Mouse (Mus musculus) embryonic facial prominence, embryonic 13.5 days (tissue): ENCODE results near the gene Fat4. TPM values are rescaled to one million over a fixed set of nuclear protein-coding genes. Genes with fewer than 3 reads are reported as not detected.

Source experiments
- ATAC-seq: fragments of 200-750 bp; cut with Nextera tagmentation; 2 replicates; pipeline ENCODE4 v1.8.0; 2017; ENCODE audit warnings: low read depth; ENCODE audit not compliant: insufficient number of reproducible peaks, insufficient read depth, low FRiP score, low TSS enrichment
- H3K27ac ChIP-seq: fragments of 300-500 bp; sonication (generic); 2 replicates; pipeline ENCODE4 v1.5.1; 2015; ENCODE audit warnings: moderate library complexity, mild to moderate bottlenecking, inconsistent platforms
- H3K27me3 ChIP-seq: fragments of 300-500 bp; sonication (generic); 2 replicates; pipeline ENCODE4 v1.6.1; 2015; ENCODE audit warnings: mild to moderate bottlenecking, inconsistent platforms
- H3K36me3 ChIP-seq: fragments of 300-500 bp; sonication (generic); 2 replicates; pipeline ENCODE4 v1.6.1; 2015; ENCODE audit warnings: mild to moderate bottlenecking, inconsistent platforms
- H3K4me1 ChIP-seq: fragments of 300-500 bp; sonication (generic); 2 replicates; pipeline ENCODE4 v1.6.1; 2015; ENCODE audit warnings: inconsistent platforms
- H3K4me2 ChIP-seq: fragments of 300-500 bp; sonication (generic); 2 replicates; pipeline ENCODE4 v1.6.1; 2015; ENCODE audit warnings: moderate library complexity, mild to moderate bottlenecking, inconsistent platforms
- H3K4me3 ChIP-seq: fragments of 300-500 bp; sonication (generic); 2 replicates; pipeline ENCODE4 v1.5.1; 2015; ENCODE audit warnings: mild to moderate bottlenecking, inconsistent platforms
- H3K9ac ChIP-seq: fragments of 300-500 bp; sonication (generic); 2 replicates; pipeline ENCODE4 v1.6.1; 2015; ENCODE audit warnings: mild to moderate bottlenecking, inconsistent platforms
- H3K9me3 ChIP-seq: fragments of 300-500 bp; sonication (generic); 2 replicates; pipeline ENCODE4 v1.6.1; 2016; ENCODE audit warnings: inconsistent platforms
- WGBS: fragments of 180-500 bp; shearing (Covaris S2); methylation state at CpG from one replicate; pipeline ENCODE4 v1.1.7; 2015; ENCODE audit warnings: mixed read lengths; 5-methylcytosine and 5-hydroxymethylcytosine counted together
- polyA plus RNA-seq: library from polyadenylated mRNA; unstranded; fragments of >200 nt; fragmentation: Nextera tagmentation; extraction: Ambion mirVana; gene quantifications from 2 replicates; pipeline ENCODE4 v1.2.1, GENCODE M21; 2015

Gene Fat4
- polyA plus RNA-seq, 1 experiment from 2014 or later = 19.6 TPM

DNA sequence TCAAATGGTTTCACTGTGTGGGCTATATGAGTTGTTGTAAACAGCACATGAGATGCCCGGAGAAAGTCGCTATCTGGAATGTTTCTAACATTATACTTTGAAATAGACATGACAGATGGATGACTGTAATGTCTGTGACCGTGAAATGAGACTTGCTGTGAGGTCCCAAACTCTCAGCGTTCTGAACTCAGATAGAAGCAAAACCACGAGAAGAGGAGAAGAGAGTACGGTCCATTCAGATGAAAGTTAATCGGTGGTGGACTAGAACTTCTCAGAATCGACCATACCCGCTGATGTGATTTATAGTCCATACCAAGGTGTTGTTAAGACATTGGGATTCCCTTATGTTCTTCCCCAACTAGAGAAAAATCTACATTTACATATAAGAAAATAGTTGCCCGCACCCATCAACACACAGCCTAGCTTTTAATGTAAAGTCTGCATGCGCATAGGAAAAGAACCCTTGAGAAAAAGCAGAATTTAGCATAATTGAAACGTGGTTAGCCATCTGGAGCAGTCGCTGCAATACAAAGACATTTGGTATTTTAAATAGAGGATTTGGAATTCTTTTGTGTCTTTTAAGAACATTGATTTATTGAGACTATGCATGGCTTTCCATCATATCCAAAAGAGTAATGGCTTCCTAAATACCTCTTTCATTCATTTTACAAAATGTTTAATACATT, 21.8 kb downstream of the Fat4 start:
- Histone ChIP-seq H3K9ac (no peak overlapping the region), H3K36me3 (peaks cover 14% of the 10 kb centered on the region; the same call in 1 of the 2 replicates)
- 47% methylated on average over 13 of the region's 13 CpGs for WGBS

DNA sequence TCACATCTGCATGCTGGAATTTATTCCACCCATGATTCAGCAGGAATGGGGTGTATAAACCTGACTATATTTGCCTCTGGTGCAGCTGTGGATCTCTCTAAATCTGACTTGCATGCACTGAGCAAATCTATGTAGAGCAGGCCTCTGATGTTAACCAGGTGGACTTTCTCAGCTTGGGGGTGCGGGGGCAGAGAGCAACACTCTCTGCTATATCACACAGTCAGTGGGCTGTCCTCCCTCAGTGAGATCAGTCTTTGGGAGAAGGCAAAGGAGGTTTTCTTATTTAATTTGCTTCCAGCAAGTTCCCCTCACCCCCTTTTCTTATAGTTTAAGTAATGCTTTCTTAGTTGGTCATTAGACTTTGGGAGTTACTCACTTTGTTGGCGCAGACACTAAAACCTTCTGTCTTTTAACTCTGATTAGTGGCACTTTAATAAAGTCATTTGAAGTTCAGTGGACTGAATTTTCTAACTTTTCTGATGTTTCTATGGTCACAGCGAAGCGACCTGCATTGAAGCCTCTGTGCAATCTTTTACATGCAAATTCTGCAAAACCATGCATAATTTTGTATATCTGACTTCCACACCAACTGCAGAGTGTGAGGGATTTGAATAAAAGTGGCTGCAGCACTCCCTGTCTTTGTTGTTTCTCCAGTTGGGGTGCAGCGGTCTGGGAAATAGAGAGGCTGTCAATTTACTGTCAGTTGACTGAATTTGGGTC, 26.2 kb downstream of the Fat4 start:
- no peak overlapping the region for H3K27ac ChIP-seq
- H3K36me3 ChIP-seq = peaks cover 9% of the 10 kb centered on the region; the same call in 1 of the 2 replicates
- H3K4me3 ChIP-seq = no peak overlapping the region
- H3K9me3 ChIP-seq = no peaks in the 10 kb centered on the region
- H3K27me3 ChIP-seq = no peaks in the 10 kb centered on the region
- H3K4me2 ChIP-seq = no peak overlapping the region
- 60% methylated on average over 5 of the region's 5 CpGs for WGBS
- ATAC-seq = no peak
- H3K4me1 ChIP-seq = peaks cover 16% of the 10 kb centered on the region
- H3K9ac ChIP-seq = no peak overlapping the region

More for the DNA sequence above, 21.8 kb downstream of the Fat4 start:
- no peak for ATAC-seq
- Histone ChIP-seq H3K27me3 (no peaks in the 10 kb centered on the region), H3K27ac (no peak overlapping the region; the same call in 1 of the 2 replicates), H3K9me3 (no peaks in the 10 kb centered on the region), H3K4me2 (peak overlapping the region; percentile 35; the same call in 1 of the 2 replicates), H3K4me1 (peaks cover 35% of the 10 kb centered on the region), H3K4me3 (no peak overlapping the region)

DNA sequence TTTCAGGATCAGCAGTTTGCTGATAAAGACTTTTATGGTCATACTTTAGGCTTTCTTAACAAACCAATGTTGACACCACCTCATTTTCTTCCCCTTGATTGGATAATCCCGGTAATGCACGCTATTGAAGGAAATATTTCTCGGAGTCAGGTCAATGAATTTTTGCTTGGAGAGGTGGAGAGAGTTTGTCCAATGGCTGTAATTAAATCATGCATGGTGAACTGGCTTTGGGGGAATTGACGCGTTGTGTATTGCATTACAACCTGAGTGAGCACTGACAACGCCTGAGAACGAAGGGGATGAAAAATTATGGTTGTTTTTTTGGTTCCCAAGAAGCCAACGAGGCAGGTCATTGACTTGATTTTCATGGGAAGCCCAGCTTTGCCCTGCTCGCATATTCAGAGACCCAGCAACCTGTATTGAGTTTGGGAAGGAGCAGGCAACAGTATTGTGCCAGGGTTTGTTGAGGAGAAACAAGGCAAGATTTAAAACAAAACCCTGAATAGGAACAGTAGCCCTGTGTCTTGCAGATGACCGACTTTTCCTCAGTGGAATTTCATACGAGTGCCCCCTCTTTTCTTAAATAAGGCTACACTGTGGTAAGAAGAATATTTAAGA, 26.9 kb downstream of the Fat4 start:
- H3K9me3 ChIP-seq = no peaks in the 10 kb centered on the region
- no peak overlapping the region for H3K9ac ChIP-seq
- H3K27ac ChIP-seq = no peak overlapping the region
- WGBS = 60% methylated on average over 11 of the region's 11 CpGs
- no peak overlapping the region for H3K4me2 ChIP-seq
- H3K36me3 ChIP-seq = peaks cover 9% of the 10 kb centered on the region; the same call in 1 of the 2 replicates
- no peak overlapping the region for H3K4me3 ChIP-seq
- no peaks in the 10 kb centered on the region for H3K27me3 ChIP-seq
- no peak for ATAC-seq
- peaks cover 9% of the 10 kb centered on the region for H3K4me1 ChIP-seq

DNA sequence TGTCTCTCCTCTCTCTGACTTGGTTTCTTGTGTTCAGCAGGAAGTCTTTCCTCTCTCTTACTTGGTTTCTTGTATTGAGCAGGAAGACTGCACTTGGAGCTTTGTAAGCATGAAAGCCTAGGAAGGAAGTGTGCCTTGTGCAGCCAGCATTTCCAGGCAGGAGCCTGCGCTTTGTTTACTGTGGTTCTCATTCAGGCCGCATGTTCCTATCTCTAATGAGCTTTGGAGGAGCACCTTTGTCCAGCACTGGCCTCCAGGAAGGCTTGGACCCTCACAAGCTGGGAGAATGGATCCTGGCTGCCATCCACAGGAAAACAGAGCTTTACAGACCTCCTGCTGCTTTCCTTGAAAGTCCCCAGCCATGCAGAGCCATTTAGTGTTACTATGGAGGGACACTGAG, 32.2 kb downstream of the Fat4 start:
- Histone ChIP-seq H3K4me1 (peaks cover 17% of the 10 kb centered on the region), H3K9me3 (no peaks in the 10 kb centered on the region), H3K27ac (no peak overlapping the region), H3K4me3 (no peak overlapping the region), H3K27me3 (no peaks in the 10 kb centered on the region), H3K36me3 (peaks cover 23% of the 10 kb centered on the region), H3K4me2 (no peak overlapping the region), H3K9ac (no peak overlapping the region)
- 70% methylated on average over 2 of the region's 2 CpGs for whole genome bisulfite sequencing
- no peak for ATAC-seq

DNA sequence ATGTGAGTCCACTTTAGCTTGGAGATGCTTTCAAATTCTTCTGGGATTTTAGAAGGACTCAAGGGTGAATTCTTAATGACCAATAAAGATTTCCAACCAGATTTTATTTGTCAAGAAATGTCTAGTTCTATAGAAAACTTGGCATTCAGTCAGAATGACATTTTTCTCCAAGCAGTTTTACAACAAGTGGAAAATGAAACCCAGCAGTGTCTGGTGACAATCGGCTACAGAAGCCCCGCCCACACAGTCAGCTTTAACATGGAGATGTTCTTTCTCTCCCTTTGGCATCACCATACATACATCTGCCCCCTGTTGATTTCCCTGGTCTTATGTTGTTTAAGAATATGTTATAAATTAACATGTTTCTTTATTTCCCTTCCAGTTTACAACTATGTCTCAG, 34.3 kb downstream of the Fat4 start:
- 36% methylated on average over 2 of the region's 2 CpGs for WGBS
- no peak for ATAC-seq
- no peak overlapping the region for H3K27ac ChIP-seq
- H3K4me3 ChIP-seq = no peak overlapping the region
- H3K36me3 ChIP-seq = peaks cover 24% of the 10 kb centered on the region
- no peak overlapping the region for H3K9ac ChIP-seq
- H3K4me1 ChIP-seq = peaks cover 17% of the 10 kb centered on the region
- H3K9me3 ChIP-seq = no peaks in the 10 kb centered on the region
- no peak overlapping the region for H3K4me2 ChIP-seq
- H3K27me3 ChIP-seq = no peaks in the 10 kb centered on the region

DNA sequence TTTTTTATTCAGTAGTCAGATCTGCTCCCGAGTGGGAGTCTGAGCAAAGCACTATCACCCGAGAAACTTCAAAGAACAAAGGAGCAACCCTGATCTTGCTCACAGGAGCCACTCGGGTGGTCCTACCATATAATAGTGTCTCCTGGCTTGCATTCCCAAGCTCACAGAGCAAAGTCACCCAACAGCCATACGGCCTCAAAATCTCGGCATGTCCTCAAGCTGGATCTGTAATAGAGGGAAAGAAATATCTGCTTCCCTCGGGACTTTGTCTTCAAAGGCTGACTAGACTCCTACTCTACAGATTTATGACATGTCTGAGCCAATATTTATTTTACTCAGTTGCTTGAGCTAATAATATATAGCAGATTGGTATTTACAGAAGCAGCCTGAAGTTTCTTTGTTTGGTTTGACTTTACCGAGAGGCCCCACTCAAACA, 36.5 kb downstream of the Fat4 start:
- no peak overlapping the region for H3K27ac ChIP-seq
- no peaks in the 10 kb centered on the region for H3K9me3 ChIP-seq
- peaks cover 24% of the 10 kb centered on the region for H3K4me1 ChIP-seq
- no peak overlapping the region for H3K9ac ChIP-seq
- no peak overlapping the region for H3K4me2 ChIP-seq
- ATAC-seq = no peak
- H3K27me3 ChIP-seq = no peaks in the 10 kb centered on the region
- WGBS = 55% methylated on average over 7 of the region's 7 CpGs
- H3K4me3 ChIP-seq = no peak overlapping the region
- peaks cover 18% of the 10 kb centered on the region for H3K36me3 ChIP-seq

DNA sequence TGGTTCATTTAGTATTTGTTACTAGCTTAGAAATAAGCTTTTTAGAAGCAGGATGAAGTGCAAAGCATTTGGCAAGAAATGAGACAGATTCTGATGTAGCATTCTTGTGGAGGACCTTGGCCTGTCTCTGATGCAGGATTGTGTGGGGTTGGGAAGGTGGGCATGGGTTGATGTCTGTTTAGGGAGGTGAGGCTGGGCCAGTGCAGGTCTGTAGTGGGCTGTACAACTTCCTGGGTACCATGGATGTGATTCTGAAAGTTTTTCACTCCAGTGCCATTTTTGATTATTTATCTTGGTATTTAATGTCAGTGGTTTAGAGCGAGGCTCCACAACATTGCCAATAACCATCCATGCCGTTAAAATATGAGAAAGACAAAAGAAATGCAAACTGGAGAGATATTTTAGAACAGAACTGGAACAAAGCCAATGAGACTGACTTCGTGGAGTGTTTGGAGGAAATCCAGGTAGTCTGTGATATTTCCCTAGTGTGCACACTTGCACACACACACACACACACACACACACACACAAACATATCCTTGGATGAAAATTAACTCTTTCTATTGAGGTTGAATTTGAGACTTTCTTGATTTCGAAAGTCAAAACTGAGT, 41.4 kb downstream of the Fat4 start:
- Histone ChIP-seq H3K27ac (peak overlapping the region; percentile 44; the same call in 1 of the 2 replicates), H3K9me3 (no peaks in the 10 kb centered on the region), H3K4me1 (peaks cover 22% of the 10 kb centered on the region), H3K27me3 (no peaks in the 10 kb centered on the region), H3K4me2 (no peak overlapping the region), H3K9ac (no peak overlapping the region), H3K36me3 (peaks cover 8% of the 10 kb centered on the region; the same call in 1 of the 2 replicates), H3K4me3 (no peak overlapping the region)
- no peak for ATAC-seq
- 37% methylated on average over 4 of the region's 4 CpGs for WGBS

DNA sequence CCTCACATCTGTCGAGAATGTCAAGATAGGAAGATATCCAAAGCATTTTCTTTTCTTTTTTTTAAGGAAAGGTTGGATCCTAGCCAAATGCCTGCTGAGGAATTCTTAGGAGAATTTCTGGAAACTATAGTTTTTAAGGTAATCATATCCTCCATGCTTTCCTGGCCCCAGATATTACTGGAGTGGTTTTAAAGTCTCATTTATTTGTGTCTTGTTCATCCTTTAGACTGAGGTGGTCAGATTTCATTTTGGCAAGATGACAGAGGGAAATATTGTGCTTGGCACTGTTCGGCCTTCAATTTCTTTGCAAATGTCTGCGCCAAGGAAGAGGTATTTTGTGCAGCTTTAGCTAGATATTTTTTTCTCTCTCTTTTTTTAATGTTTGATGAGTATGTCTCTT, 42.0 kb downstream of the Fat4 start:
- no peak overlapping the region for H3K27ac ChIP-seq
- H3K36me3 ChIP-seq = peaks cover 8% of the 10 kb centered on the region; the same call in 1 of the 2 replicates
- no peak overlapping the region for H3K4me3 ChIP-seq
- no peak overlapping the region for H3K4me2 ChIP-seq
- peaks cover 22% of the 10 kb centered on the region for H3K4me1 ChIP-seq
- H3K27me3 ChIP-seq = no peaks in the 10 kb centered on the region
- H3K9ac ChIP-seq = no peak overlapping the region
- no peaks in the 10 kb centered on the region for H3K9me3 ChIP-seq
- WGBS = 34% methylated on average over 3 of the region's 3 CpGs
- ATAC-seq = no peak

DNA sequence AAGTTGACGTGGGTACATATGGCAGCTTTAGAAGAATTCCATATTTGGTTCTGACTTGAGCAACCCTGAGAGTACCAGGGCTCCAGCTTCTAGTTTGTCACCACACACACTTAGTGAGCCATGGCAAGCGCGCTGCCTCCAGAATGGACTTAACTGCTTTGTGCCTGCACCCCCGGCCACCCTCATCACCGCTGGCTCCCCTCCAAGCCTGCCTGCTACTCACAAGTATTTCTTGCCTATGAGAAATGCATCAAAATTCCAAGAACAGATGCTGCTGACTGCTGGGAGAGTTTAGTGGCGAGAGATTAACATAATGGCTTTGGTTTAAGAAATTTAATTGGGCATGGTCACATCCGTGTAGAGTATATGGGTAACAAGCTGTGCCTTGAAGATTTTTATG, 48.0 kb downstream of the Fat4 start:
- Histone ChIP-seq H3K4me2 (peak overlapping the region; percentile 26), H3K4me1 (peaks cover 52% of the 10 kb centered on the region), H3K4me3 (no peak overlapping the region), H3K36me3 (peaks cover 3% of the 10 kb centered on the region; the same call in 1 of the 2 replicates), H3K9me3 (no peaks in the 10 kb centered on the region), H3K27ac (peak overlapping the region; percentile 39), H3K9ac (no peak overlapping the region), H3K27me3 (no peaks in the 10 kb centered on the region)
- no peak for ATAC-seq
- WGBS = 43% methylated on average over 7 of the region's 7 CpGs

DNA sequence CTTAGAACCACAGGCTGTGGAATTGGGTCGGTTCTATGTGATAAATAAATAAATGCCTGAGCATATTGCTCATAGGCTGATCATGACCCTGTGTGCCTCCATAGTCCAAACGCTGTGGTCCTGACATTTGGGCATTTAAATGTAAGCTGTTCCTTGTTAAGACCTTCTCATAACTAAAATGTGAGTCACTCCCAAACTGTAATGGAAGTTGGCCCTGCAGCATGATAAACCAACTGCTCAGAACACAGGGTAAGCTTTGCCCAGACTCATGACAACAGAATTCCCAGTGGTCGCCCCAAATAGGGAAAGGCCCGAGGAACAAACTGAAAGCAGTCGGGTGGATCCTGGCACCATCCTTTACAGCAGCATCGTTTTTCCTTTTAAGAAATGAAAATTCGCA, 49.7 kb downstream of the Fat4 start:
- H3K27me3 ChIP-seq = no peaks in the 10 kb centered on the region
- peaks cover 52% of the 10 kb centered on the region for H3K4me1 ChIP-seq
- peaks cover 10% of the 10 kb centered on the region for H3K36me3 ChIP-seq
- peak overlapping the region; percentile 12; the same call in 1 of the 2 replicates for H3K27ac ChIP-seq
- 73% methylated on average over 7 of the region's 7 CpGs for WGBS
- H3K9ac ChIP-seq = no peak overlapping the region
- H3K4me2 ChIP-seq = no peak overlapping the region
- H3K9me3 ChIP-seq = no peaks in the 10 kb centered on the region
- H3K4me3 ChIP-seq = no peak overlapping the region
- no peak for ATAC-seq

DNA sequence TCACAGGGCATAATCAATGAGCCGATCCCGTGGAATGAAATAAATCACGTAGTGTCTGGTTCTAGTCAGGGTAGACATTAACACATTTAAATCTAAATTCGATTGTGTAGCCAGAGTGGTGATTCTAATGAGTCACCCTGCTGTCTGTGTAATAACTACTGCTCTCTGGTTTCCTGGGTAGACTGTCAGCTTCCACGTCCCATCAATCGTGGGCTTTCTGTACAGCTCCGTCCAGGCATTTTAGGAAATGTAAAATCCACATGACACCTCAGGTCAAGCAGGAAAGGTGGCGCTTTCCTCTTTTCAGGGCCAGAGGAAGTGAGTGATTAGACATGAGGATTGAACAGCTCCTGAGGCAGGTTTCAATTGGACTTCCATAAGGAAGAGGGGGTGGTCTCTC, 50.4 kb downstream of the Fat4 start:
- peaks cover 14% of the 10 kb centered on the region for H3K36me3 ChIP-seq
- H3K4me1 ChIP-seq = peaks cover 52% of the 10 kb centered on the region
- no peak overlapping the region for H3K9ac ChIP-seq
- H3K4me3 ChIP-seq = no peak overlapping the region
- WGBS = 69% methylated on average over 8 of the region's 8 CpGs
- no peak overlapping the region for H3K27ac ChIP-seq
- no peaks in the 10 kb centered on the region for H3K9me3 ChIP-seq
- no peak for ATAC-seq
- no peak overlapping the region for H3K4me2 ChIP-seq
- no peaks in the 10 kb centered on the region for H3K27me3 ChIP-seq
